Mouse (Mus musculus) embryo, embryonic 11 days (tissue): ENCODE results near the gene Apbb2.

Experiments used
- DNase-seq: peaks from one replicate; pipeline ENCODE4 v3.0.0-alpha.2; 2015

The Apbb2 gene

DNA sequence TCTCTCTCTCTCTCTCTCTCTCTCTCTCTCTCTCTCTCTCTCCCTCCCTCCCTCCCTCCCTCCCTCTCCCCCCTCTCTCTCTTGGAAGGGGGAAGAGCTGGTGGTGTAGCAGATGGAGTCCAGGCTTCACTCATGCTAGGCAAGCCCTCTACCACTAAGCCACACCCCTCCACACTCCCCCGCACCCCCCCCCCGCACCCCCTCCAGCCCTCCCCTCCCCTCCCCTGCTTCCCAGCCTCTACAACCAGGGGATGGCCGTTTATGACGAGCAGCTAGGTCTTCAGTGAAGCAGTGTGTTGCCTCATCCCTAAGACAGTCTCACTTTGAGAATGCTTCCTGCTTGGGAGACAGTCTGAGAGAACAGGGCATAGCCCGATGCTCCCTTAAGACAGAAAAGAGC is 210.6 kb downstream of the Apbb2 start:
- no peak for DNase-seq

DNA sequence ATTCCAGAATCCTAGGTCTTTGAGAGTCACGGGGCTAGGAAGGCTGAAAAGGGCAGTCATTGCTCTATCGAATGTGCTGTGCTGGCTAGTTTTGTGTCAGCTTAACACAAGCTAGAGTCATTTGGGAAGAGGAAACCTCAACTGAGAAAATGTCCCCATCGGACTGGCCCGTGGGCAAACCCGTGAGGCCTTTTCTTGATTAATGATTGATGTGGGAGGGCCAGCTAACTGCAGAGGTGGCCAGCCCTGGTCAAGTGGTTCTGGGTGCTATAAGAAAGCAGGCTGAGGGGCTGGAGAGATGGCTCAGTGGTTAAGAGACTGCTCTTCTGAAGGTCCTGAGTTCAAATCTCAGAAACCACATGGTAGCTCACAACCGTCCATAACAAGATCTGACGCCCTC is 212.2 kb downstream of the Apbb2 start:
- no peak for DNase-seq

GRCm38 (mm10) chr5:66405731-66406399 is 212.7 kb downstream of the Apbb2 start:
- DNase-seq, result no peak

GRCm38 (mm10) chr5:66405305-66405704 is 213.3 kb downstream of the Apbb2 start:
- DNase-seq, result no peak

DNA sequence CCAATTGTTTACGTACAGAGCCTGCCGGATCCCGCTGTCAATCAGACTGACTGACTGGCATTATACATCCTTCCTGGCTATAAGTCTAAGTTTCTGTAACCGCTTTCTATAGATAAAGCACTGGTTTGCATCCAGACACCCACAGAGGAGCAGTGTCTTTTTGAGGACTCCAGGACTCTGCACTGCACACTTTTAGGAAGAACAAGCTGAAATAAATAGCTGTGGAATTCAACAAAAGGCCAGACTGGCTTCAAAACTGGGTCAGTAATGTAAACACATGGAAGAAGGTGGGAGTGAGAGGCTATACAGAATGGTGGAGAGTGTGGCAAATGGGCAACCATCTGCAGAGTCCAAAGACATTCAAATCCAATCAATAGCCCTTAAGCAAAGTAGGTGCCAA is 218.0 kb downstream of the Apbb2 start:
- DNase-seq, result no peak

DNA sequence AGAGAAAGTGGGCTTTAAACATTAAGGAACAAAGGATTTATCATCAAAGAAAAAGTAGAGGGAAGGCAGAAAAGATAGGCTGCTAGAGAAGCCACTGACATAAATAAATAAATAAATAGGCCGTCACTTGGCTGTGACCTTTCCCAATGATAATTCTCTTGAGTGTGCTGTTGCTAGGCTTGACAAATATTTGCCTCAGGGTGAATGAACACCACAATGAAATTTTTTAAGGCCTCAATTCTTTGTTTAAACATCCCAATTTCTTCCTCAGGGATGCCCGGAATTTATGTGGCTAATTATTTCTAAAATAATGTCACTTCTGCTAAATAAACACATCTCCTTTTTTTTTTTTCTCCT is 219.3 kb downstream of the Apbb2 start:
- DNase-seq, result no peak

DNA sequence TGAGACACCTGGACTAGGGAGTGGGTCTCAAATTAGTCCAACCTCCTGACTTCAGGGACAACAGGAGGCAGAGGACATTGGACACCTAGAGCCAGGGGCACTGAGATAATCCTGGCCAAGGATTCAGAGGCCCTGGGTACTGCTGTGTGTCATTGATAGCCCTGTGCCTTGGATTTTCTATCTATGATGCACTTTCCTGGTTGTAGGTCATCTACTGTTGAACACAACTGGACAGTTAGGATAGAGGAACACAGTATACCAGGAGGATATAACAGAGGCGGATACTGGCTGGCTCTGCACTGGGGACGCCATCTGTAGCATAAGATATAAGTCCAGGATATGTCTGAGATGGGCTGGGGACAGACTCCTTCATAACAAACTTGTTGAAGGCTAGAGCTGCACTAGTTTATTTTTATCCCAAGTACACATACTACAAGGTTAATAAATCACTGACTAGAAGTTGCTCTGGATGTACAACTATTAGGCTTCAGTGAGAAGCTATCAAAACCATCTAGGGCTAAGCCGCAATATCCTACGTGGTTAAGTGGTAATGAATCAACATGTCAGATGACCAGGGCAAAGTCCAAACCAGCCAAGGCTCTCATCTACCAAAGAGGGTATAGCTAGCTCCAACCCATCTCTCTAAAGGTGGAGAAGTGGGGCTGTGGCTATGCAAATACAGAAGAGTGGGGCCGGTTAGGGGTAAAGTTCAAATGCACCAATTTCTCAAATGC is 219.9 kb downstream of the Apbb2 start:
- DNase-seq, result no peak

GRCm38 (mm10) chr5:66393767-66394446 is 224.7 kb downstream of the Apbb2 start:
- DNase-seq, result no peak

DNA sequence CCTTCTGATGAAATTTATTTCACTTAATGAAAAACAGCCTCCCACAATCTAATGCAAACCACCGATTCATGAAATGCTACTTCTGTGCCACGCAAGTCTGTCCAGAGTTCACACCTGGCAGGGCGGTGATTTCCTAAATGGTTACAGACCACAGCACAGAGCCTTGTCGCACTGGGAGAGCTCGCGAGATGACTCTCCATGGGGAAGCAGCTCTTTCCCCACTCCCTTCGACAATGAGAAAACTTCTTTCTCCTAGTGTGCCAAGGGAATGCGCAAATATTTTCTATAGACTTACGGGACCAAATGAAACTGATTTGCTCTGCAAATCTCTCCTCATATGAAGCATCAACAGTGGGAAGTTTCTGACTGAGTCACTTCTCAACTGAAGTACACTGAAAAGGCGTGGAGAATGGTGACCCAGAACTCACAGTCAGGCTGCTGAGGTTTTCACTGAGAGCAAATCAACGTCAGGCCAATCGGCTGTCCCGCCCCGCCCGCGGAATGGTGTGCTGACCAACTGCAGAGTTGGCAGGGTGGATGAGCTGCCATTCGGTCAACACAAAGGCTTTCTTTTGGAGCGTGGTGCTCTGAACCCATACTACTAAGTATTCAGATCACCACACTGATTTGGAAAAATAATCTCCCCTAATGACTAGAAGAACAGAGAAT is 225.6 kb downstream of the Apbb2 start:
- DNase-seq, result peak; percentile 46

DNA sequence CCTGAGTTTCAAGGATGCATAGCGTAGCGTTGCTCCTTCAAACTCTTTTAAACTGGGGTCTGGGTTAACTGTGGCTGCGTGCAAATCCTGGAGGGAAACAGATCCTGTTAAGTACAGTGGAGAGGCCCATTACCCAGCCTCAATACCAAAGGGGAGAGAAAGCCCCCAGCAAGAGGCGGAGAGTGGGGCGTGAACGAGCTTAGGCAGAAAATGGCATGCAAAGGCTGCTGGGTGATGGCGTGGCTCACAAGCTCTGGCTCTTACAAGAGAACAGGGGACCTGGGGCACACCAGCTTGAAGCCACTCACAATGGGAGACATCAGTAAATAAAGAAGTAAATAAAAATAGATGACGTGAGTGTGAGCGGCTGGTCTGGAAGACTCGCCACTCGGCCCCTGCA is 226.8 kb downstream of the Apbb2 start:
- no peak for DNase-seq

DNA sequence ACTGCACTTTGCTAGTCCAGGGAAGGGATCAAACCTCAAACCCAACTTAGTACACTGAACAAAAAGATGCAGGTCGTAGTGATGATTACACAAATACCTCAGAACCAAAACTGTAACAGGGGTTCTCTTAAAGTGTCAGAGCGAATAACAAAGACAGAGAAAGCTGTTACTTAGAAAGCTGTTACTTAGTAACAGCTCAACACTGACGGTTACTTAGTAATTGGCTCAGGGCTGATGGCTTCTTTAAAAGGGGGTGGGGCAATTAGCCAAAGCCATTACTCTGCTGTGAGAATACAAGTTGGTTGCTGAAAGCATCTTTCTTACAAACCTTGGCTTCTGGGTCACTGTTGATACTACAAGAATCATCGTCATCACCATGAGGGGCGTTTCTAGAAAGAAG is 227.3 kb downstream of the Apbb2 start:
- no peak for DNase-seq

- DNase-seq, result no peak
Observed at GRCm38 (mm10) chr5:66390567-66390966, 228.0 kb downstream of the Apbb2 start.

- DNase-seq, result peak; percentile 56
Observed at GRCm38 (mm10) chr5:66387481-66387880, 231.1 kb downstream of the Apbb2 start.

DNA sequence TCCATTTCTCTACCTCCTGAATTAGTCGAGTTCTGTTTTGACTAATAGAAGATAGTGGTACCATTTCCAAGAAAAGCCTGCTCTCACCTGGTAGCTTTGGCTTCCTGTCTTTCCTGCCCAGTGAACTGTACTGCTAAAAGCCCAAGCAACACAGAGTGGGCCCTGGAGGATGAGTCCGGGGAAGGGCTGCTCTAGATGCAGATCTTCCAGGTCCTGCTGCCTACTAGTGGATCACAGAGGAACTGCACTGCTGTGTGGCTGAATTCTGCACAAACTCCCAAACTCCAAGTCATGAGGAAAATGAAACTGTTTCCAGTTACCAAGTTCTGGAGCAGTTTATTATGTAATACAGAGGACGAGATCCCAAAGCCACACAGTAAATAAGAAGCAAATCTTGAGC is 232.9 kb downstream of the Apbb2 start:
- DNase-seq, result peak; percentile 69

DNA sequence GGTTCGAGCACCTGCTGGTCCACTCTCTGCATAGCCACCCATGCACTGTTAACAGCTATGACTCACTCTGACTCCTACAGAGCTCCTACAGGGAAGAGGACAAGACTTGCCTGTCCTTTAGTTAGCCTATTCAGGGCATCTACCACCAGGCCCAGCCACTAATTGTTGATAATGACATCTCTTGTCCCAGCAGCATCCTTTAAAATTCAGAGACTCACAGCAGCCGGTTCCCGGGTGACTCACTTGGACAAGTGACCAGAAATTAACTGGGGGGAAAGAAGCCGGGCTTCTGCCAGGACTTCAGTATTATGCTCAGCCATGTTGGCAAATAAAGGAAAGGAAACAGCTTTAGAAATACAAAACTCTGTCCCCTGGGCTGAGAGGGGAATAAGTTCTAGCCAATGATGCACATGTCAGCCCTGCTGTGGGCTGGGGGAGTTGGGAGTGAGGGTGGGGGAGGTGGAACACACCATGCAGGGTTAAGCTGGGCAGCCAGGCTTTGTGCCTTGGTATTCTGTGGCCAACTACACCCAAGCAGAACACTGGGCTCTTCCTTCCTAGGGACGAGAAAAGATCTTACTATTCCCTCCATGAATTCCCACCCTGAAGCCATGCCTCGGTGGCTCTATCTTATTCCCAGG is 233.7 kb downstream of the Apbb2 start:
- DNase-seq, result no peak

GRCm38 (mm10) chr5:66384114-66384513 is 234.5 kb downstream of the Apbb2 start:
- no peak for DNase-seq

- DNase-seq, result no peak
Observed at GRCm38 (mm10) chr5:66382111-66382510, 236.5 kb downstream of the Apbb2 start.

- DNase-seq, result no peak
Observed at GRCm38 (mm10) chr5:66378968-66379367, 239.6 kb downstream of the Apbb2 start.

GRCm38 (mm10) chr5:66376589-66377270 is 241.9 kb downstream of the Apbb2 start:
- DNase-seq, result no peak

GRCm38 (mm10) chr5:66374413-66374812 is 244.2 kb downstream of the Apbb2 start:
- DNase-seq, result no peak

GRCm38 (mm10) chr5:66373515-66374164 is 244.9 kb downstream of the Apbb2 start:
- no peak for DNase-seq

GRCm38 (mm10) chr5:66371131-66371530 is 247.5 kb downstream of the Apbb2 start:
- DNase-seq, result no peak
